Mouse (Mus musculus) G1E (cell line): ENCODE data around the gene Xpc. TPM values are rescaled to one million over a fixed set of nuclear protein-coding genes. Genes with fewer than 3 reads are reported as not detected.

Source experiments
- ATAC-seq: 2 replicates; pipeline ENCODE4 v1.8.0; 2016; ENCODE audit warnings: mild to moderate bottlenecking; ENCODE audit not compliant: insufficient number of reproducible peaks, poor library complexity, low FRiP score, severe bottlenecking; ENCODE audit errors: extremely low read depth
- DNase-seq: peaks from one replicate; pipeline ENCODE4 v3.0.0; 2012; ENCODE audit warnings: low spot score
- H3K27me3 ChIP-seq: 2 replicates; pipeline ENCODE4 v1.6.1; 2012; ENCODE audit warnings: mild to moderate bottlenecking, low read length, inconsistent platforms; ENCODE audit not compliant: insufficient read depth
- H3K36me3 ChIP-seq: replicated peaks from 2 replicates; pipeline ENCODE3; 2012; ENCODE audit warnings: mild to moderate bottlenecking, inconsistent platforms
- H3K4me1 ChIP-seq: 2 replicates; pipeline ENCODE4 v1.6.1; 2012; ENCODE audit warnings: low read depth, low read length, inconsistent platforms, mixed read lengths; ENCODE audit not compliant: insufficient read depth
- H3K4me3 ChIP-seq: 2 replicates; pipeline ENCODE4 v1.5.1; 2012; ENCODE audit warnings: low read depth, mild to moderate bottlenecking, inconsistent platforms, low read length, moderate library complexity, mixed read lengths
- H3K9me3 ChIP-seq: replicated peaks from 2 replicates; pipeline ENCODE4 v1.6.1; 2012; ENCODE audit warnings: inconsistent platforms
- CTCF ChIP-seq: IDR thresholded peaks from 2 replicates; pipeline ENCODE4 v1.5.1; 2012; ENCODE audit warnings: low read depth, low read length, inconsistent platforms, mixed read lengths
- GATA1 ChIP-seq: IDR thresholded peaks from 2 replicates; pipeline ENCODE4 v1.6.1; 2012; ENCODE audit warnings: borderline replicate concordance, low read length, inconsistent platforms, mixed read lengths
- GATA2 ChIP-seq: IDR thresholded peaks from 2 replicates; pipeline ENCODE4 v1.6.1; 2012; ENCODE audit warnings: low read depth, low read length, inconsistent platforms, borderline replicate concordance
- POLR2AphosphoS5 ChIP-seq: IDR thresholded peaks from 2 replicates; pipeline ENCODE4 v1.6.1; 2012; ENCODE audit warnings: low read depth, low read length, inconsistent platforms; ENCODE audit not compliant: insufficient replicate concordance
- TAL1 ChIP-seq: conservative IDR thresholded peaks from 2 replicates; pipeline ENCODE4 v1.6.1; 2012; ENCODE audit warnings: low read depth, low read length, inconsistent platforms, mixed read lengths
- polyA plus RNA-seq: library from polyadenylated mRNA; stranded (reverse); fragments of >175 nt; gene quantifications from 2 replicates; pipeline ENCODE4 v1.2.3, GENCODE M21; 2012
- total RNA-seq, 2 experiments: library from RNA; stranded (forward) in 1 of 2; stranded (reverse) in 1 of 2; fragments of 200-1000 nt in 1 of 2; fragments of >200 nt in 1 of 2; fragmentation: Nextera tagmentation in 1 of 2; gene quantifications; 2 replicates each; pipeline ENCODE4 v1.2.3; 2014 to 2017

Gene Xpc
- total and polyA plus RNA-seq, 3 experiments, result 5.8 to 16.6 (median 7.9) TPM

DNA sequence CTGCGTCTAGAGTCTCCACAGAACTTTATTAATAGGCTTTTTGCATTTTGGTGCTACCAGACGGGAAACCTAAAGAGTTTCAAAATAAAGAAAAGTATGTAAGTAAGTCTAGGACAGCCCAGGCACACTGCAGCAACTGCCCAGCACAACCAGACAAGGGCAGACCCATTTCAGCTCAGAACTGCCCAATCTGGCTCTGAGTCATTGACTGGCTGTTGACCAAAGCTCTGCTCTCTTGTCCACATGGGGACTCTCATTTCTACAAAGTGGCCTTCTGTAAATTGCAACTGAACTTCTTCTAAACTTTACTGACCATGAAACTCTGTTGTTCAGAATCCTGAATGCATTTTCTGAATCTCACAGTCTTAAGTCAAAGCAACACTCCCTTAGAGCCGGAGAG, 19.5 kb upstream of the Xpc start:
- Histone ChIP-seq H3K9me3 (no peaks in the 10 kb centered on the region), H3K4me1 (no peaks in the 10 kb centered on the region), H3K36me3 (no peaks in the 10 kb centered on the region), H3K27me3 (peaks cover 13% of the 10 kb centered on the region), H3K4me3 (no peak overlapping the region)
- TF ChIP-seq GATA2 (no peak), CTCF (no peak), POLR2AphosphoS5 (no peak), GATA1 (no peak), TAL1 (no peak)
- DNase-seq, result no peak
- ATAC-seq, result no peak

DNA sequence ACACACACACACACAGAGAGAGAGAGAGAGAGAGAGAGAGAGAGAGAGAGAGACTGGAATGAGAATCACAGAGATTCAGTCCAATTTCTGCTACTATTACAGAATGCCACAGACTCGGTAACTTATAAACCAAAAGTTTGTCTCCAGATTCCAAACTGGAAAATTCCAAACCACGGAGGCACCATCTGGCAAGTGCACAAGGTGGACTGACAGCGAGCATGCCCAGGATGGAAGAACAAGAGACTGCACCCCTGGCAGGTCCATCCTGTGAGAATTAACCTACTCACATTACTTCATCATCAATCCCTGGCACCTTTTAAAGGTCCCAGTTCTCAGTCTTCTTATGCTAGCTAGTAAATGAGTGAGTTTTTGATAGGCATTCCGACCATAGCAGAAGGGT, 18.6 kb upstream of the Xpc start:
- Histone ChIP-seq H3K4me3 (no peak overlapping the region), H3K36me3 (peaks cover 4% of the 10 kb centered on the region), H3K4me1 (no peaks in the 10 kb centered on the region), H3K9me3 (no peaks in the 10 kb centered on the region), H3K27me3 (peaks cover 11% of the 10 kb centered on the region)
- TF ChIP-seq CTCF, result no peak
- no peak for TF ChIP-seq POLR2AphosphoS5
- no peak for TF ChIP-seq GATA2
- no peak for TF ChIP-seq TAL1
- TF ChIP-seq GATA1, result no peak
- DNase-seq, result no peak
- ATAC-seq, result no peak

GRCm38 (mm10) chr6:91533771-91534170, 18.1 kb upstream of the Xpc start:
- no peak overlapping the region for H3K4me3 ChIP-seq
- peaks cover 4% of the 10 kb centered on the region for H3K36me3 ChIP-seq
- DNase-seq (no peak), ATAC-seq (no peak)
- no peaks in the 10 kb centered on the region for H3K4me1 ChIP-seq
- peaks cover 11% of the 10 kb centered on the region for H3K27me3 ChIP-seq
- TF ChIP-seq GATA1, result no peak
- no peaks in the 10 kb centered on the region for H3K9me3 ChIP-seq

- DNase-seq (no peak), ATAC-seq (no peak)
- Histone ChIP-seq H3K27me3 (peaks cover 11% of the 10 kb centered on the region), H3K4me1 (no peaks in the 10 kb centered on the region), H3K4me3 (no peak overlapping the region), H3K9me3 (no peaks in the 10 kb centered on the region), H3K36me3 (peaks cover 6% of the 10 kb centered on the region)
- no peak for TF ChIP-seq POLR2AphosphoS5
- no peak for TF ChIP-seq GATA2
Observed at GRCm38 (mm10) chr6:91533359-91533758, 17.7 kb upstream of the Xpc start.

DNA sequence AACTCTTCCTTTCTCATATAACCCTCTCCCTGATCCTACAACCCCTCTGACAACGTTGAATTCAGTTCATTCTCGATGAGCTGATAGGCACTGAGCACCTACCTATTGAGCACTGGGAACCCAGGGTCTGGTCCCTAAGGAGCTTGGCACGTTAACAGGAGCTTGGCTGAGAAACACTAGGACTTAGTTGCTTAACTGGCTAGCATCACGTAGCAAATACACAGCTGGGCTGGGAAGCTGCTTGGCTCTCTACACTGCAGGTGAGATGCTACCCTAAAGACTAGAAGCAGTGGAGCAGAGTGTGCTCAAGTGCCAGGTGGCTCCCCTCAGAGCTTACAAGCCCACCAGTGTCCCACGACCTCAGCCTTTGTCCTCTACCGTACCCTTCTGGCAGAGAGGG, 17.0 kb upstream of the Xpc start:
- peaks cover 11% of the 10 kb centered on the region for H3K27me3 ChIP-seq
- H3K4me1 ChIP-seq, result no peaks in the 10 kb centered on the region
- no peaks in the 10 kb centered on the region for H3K9me3 ChIP-seq
- peaks cover 12% of the 10 kb centered on the region for H3K36me3 ChIP-seq
- H3K4me3 ChIP-seq, result no peak overlapping the region
- no peak for DNase-seq
- TF ChIP-seq CTCF (no peak), GATA2 (no peak), POLR2AphosphoS5 (no peak), TAL1 (no peak), GATA1 (no peak)
- no peak for ATAC-seq

DNA sequence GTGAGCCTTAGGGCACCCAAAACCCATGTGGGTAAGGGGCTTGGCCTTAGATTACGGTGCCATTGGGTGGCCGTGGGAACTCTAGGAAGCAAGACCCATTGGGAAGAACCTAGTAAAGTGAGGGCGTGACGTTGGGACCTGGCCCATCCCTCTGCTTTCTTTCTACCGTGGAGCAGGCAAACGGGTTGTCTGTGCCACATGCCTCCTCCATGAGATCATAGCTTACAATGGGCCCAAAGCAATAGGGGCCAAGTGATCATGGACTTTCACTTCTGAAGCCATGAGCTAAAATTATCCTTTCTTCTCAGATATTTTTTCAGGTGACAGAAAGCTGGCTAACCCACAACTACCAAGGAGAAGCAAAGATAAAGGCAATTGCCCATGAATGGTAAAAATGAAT, 15.6 kb upstream of the Xpc start:
- H3K9me3 ChIP-seq, result no peaks in the 10 kb centered on the region
- H3K27me3 ChIP-seq, result peaks cover 11% of the 10 kb centered on the region
- no peak overlapping the region for H3K4me3 ChIP-seq
- ATAC-seq, result no peak
- peaks cover 21% of the 10 kb centered on the region for H3K36me3 ChIP-seq
- H3K4me1 ChIP-seq, result no peaks in the 10 kb centered on the region
- TF ChIP-seq POLR2AphosphoS5, result no peak
- TF ChIP-seq TAL1, result no peak
- TF ChIP-seq CTCF, result no peak
- TF ChIP-seq GATA2, result no peak
- no peak for TF ChIP-seq GATA1
- DNase-seq, result no peak

GRCm38 (mm10) chr6:91530673-91531072, 15.0 kb upstream of the Xpc start:
- TF ChIP-seq POLR2AphosphoS5 (no peak), TAL1 (no peak), GATA1 (no peak), GATA2 (no peak)
- H3K4me1 ChIP-seq, result no peaks in the 10 kb centered on the region
- H3K36me3 ChIP-seq, result peaks cover 27% of the 10 kb centered on the region
- no peak overlapping the region for H3K4me3 ChIP-seq
- ATAC-seq (no peak), DNase-seq (no peak)
- no peaks in the 10 kb centered on the region for H3K9me3 ChIP-seq
- peaks cover 11% of the 10 kb centered on the region for H3K27me3 ChIP-seq
